Mouse (Mus musculus) cerebellum, adult 2 months (tissue): ENCODE data around the gene Mnt.

Experiments
- CTCF ChIP-seq: fragments of 200-500 bp; IDR thresholded peaks from 2 replicates; pipeline ENCODE4 v1.5.1; 2011; ENCODE audit warnings: low read depth, mild to moderate bottlenecking, control low read depth, low read length, moderate library complexity, borderline replicate concordance; ENCODE audit not compliant: insufficient read depth
- POLR2A ChIP-seq: fragments of 200-500 bp; IDR thresholded peaks from 2 replicates; pipeline ENCODE4 v1.6.1; 2011; ENCODE audit warnings: low read length, control low read depth, borderline replicate concordance; ENCODE audit not compliant: insufficient read depth

- no peak for TF ChIP-seq CTCF
- no peak for TF ChIP-seq POLR2A
These were observed 7.8 kb upstream of the Mnt start for GRCm38 (mm10) chr11:74822746-74823440.
